Mouse (Mus musculus): ENCODE data around the gene Rerg. TPM values are rescaled to one million over a fixed set of nuclear protein-coding genes. Genes with fewer than 3 reads are reported as not detected.
A peak's percentile ranks its signal among the peaks of the same experiment; 100 is the strongest.

Gene Rerg
- polyA plus RNA-seq (2015; fragmentation: Nextera tagmentation; extraction: Ambion mirVana): 24.9 and 25.0 TPM in 2 replicates

DNA sequence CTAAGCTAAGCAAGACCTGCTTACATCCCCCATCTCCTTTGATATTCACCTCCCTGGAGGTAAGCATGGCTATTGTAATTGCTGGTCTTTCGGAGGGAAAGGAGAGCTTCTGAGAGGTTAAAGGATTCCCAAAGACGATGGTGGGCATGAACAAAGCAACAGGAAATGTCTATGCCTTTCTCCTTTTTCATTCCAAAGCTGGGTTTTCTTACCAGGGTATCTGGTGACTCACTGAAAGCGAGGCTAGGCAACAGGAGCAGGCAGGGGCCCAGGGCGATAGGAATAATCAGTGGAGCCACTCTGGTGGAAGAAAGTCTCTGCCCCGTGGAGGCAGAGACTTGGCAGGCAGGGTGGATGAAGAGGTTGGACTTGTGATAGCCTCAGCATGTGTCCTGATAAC lies at the start of gene Rerg:
Gene Rerg (minus strand): TSS at position 272 of the 400 bp plus-strand sequence.
- no peaks in the 10 kb centered on the region for H3K4me1 ChIP-seq (replicated peaks; ENCODE audit: control insufficient read depth, insufficient read depth, low read length)
- peak within 1 kb of the TSS; percentile 89 for H3K4me2 ChIP-seq (ENCODE audit: low read depth, low read length)
- H3K4me3 ChIP-seq (ENCODE audit: low read length): peak within 1 kb of the TSS; percentile 60
- no peaks in the 10 kb centered on the region for H3K27me3 ChIP-seq (ENCODE audit: control insufficient read depth, insufficient read depth, low read depth, low read length)
- H3K36me3 ChIP-seq (ENCODE audit: control insufficient read depth, insufficient read depth, low read length): no peaks in the 10 kb centered on the region
- no peaks in the 10 kb centered on the region for H3K9me3 ChIP-seq (ENCODE audit: control insufficient read depth, low read length)
- peak; percentile 6; the same call in 1 of the 2 replicates for ATAC-seq (ENCODE audit: low read depth)
- peak within 1 kb of the TSS; percentile 70 for H3K9ac ChIP-seq (ENCODE audit: low read length)
- 0 out of 2 replicates have a peak within 1 kb of the TSS, but pooled peaks have one; percentile 1 for H3K27ac ChIP-seq (ENCODE audit: low read length)
- 29% methylated on average over 5 of the region's 5 CpGs for WGBS

DNA sequence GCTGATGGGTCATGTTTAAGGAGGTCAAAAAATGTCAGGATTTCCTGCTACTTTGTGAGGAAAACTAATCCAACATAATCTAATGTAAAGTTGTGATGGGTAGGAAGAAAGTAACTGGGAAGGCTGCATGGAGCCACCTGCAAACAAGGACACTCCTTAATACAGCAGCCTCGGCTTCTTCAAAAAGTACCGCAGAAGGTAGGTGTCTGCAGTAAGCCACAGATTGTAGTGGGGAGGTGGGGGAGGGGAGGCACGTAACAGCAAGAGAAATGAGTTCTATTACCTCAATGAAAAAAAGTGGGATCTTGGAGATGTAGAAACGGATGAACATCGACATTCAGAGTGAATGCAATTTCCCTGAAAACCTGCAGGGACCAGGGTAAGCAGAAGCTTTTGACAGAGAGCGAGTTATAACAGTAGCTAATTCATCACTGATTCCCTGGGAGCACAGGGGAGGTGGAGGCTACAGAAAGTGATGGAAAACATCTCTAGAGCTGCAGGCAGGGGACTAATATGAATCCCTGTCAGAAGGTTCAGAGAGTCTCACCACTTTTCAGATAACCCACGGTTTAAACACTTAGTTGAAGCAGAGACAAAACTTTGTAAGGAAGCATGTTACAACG lies 47.7 kb upstream of the Rerg start:
- no peaks in the 10 kb centered on the region for H3K9me3 ChIP-seq (ENCODE audit: control insufficient read depth, low read length)
- no peak overlapping the region for H3K4me3 ChIP-seq (ENCODE audit: low read length)
- H3K36me3 ChIP-seq (ENCODE audit: control insufficient read depth, insufficient read depth, low read length): no peaks in the 10 kb centered on the region
- H3K9ac ChIP-seq (ENCODE audit: low read length): no peak overlapping the region
- H3K27ac ChIP-seq (ENCODE audit: low read length): no peak overlapping the region
- no peak overlapping the region for H3K4me2 ChIP-seq (ENCODE audit: low read depth, low read length)
- H3K4me1 ChIP-seq (replicated peaks; ENCODE audit: control insufficient read depth, insufficient read depth, low read length): no peaks in the 10 kb centered on the region
- 74% methylated on average over 8 of the region's 8 CpGs for WGBS
- H3K27me3 ChIP-seq (ENCODE audit: control insufficient read depth, insufficient read depth, low read depth, low read length): no peaks in the 10 kb centered on the region
- ATAC-seq (ENCODE audit: low read depth): no peak

DNA sequence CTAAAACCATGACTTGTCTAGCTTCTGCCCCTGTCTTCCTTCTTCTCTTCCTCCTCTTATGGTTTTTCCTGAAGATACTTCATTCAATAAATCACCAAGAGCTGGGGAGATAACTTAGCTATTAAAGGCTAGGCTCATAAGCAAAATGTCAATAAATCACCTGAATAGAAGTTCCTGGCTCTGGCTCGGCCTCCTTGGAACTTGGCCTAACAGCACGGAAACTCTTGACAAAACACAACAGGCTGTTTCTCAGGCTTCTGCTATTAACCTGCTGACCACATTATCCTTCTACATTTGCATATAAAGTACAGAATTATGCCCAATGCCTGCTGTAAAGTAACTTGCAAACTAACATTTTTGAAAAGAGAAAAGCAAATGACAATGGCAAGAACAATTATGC lies 41.1 kb upstream of the Rerg start:
- Histone ChIP-seq H3K4me2 (ENCODE audit: low read depth, low read length) (no peak overlapping the region), H3K36me3 (ENCODE audit: control insufficient read depth, insufficient read depth, low read length) (no peaks in the 10 kb centered on the region), H3K9ac (ENCODE audit: low read length) (no peak overlapping the region), H3K4me1 (replicated peaks; ENCODE audit: control insufficient read depth, insufficient read depth, low read length) (peaks cover 6% of the 10 kb centered on the region; the same call in 1 of the 2 replicates), H3K27ac (ENCODE audit: low read length) (no peak overlapping the region), H3K27me3 (ENCODE audit: control insufficient read depth, insufficient read depth, low read depth, low read length) (no peaks in the 10 kb centered on the region), H3K4me3 (ENCODE audit: low read length) (no peak overlapping the region), H3K9me3 (ENCODE audit: control insufficient read depth, low read length) (no peaks in the 10 kb centered on the region)
- no peak for ATAC-seq (ENCODE audit: low read depth)
- WGBS: 54% methylated on average over 2 of the region's 2 CpGs

DNA sequence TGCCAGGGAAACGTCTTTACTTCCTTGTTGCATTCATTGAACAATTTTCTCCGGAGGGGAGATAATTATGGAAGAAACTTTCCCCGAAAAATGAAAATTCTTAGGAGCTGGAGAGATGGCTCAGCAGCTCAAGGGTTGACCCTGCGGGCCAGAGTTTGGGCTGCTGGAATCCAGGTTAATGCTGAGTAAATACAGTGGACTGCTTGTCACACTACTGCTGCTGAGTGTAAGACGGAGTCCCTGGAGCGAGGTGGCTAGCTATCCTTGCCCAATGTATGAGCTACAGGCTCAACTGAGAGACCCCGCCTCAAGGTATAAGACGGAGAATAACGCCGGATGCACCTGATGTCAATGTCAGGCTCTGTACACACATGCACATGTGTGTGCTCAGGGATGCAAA lies 40.7 kb upstream of the Rerg start:
- no peak for ATAC-seq (ENCODE audit: low read depth)
- Histone ChIP-seq H3K27me3 (ENCODE audit: control insufficient read depth, insufficient read depth, low read depth, low read length) (no peaks in the 10 kb centered on the region), H3K4me1 (replicated peaks; ENCODE audit: control insufficient read depth, insufficient read depth, low read length) (peaks cover 6% of the 10 kb centered on the region; the same call in 1 of the 2 replicates), H3K4me2 (ENCODE audit: low read depth, low read length) (no peak overlapping the region), H3K27ac (ENCODE audit: low read length) (no peak overlapping the region), H3K9ac (ENCODE audit: low read length) (no peak overlapping the region), H3K4me3 (ENCODE audit: low read length) (no peak overlapping the region), H3K36me3 (ENCODE audit: control insufficient read depth, insufficient read depth, low read length) (no peaks in the 10 kb centered on the region), H3K9me3 (ENCODE audit: control insufficient read depth, low read length) (no peaks in the 10 kb centered on the region)
- 88% methylated on average over 10 of the region's 10 CpGs for WGBS

DNA sequence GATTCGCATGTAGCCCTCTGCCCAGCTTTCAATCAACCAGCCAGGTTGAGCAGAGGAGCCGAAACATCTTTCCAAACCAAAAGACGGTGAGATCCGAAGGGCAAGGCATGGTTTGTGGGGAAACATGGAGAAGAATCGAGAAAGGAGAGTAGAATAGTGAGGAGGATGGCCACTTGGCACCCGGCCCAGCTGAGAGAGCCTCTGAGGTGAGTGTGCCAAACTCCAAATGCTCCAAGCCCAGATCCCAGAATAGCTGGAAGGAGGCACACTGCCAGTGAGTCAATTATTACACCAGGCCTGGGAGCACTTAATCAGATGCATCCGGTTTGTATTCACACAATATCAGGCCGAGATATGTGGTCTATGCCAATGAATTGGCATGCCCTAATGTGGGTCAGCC lies 39.7 kb upstream of the Rerg start:
- Histone ChIP-seq H3K4me2 (ENCODE audit: low read depth, low read length) (no peak overlapping the region), H3K9ac (ENCODE audit: low read length) (no peak overlapping the region), H3K4me1 (replicated peaks; ENCODE audit: control insufficient read depth, insufficient read depth, low read length) (peaks cover 6% of the 10 kb centered on the region; the same call in 1 of the 2 replicates), H3K4me3 (ENCODE audit: low read length) (no peak overlapping the region), H3K9me3 (ENCODE audit: control insufficient read depth, low read length) (no peaks in the 10 kb centered on the region), H3K27me3 (ENCODE audit: control insufficient read depth, insufficient read depth, low read depth, low read length) (no peaks in the 10 kb centered on the region), H3K27ac (ENCODE audit: low read length) (no peak overlapping the region), H3K36me3 (ENCODE audit: control insufficient read depth, insufficient read depth, low read length) (no peaks in the 10 kb centered on the region)
- peak; percentile 69 for ATAC-seq (ENCODE audit: low read depth)
- WGBS: 63% methylated on average over 8 of the region's 8 CpGs

DNA sequence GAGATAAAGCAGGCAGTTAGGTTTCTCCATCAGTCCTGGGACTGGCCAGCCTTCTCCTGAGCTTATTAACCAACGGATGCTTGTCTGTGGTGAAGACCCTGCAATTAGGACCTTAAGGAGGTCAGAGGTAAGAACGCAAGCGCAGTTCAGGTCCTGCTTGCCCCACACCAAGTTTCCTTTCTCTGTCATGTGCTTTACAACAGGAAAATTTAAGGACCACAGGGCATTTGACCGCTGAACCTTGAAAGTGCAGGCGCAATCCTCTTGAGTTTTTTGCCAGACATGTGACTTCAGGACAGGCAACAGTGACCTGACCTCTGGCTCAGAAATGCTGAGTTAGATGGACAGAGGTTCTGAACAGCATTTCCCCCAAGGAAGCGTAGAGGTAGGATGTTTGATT lies 36.8 kb upstream of the Rerg start:
- peaks cover 6% of the 10 kb centered on the region; the same call in 1 of the 2 replicates for H3K4me1 ChIP-seq (replicated peaks; ENCODE audit: control insufficient read depth, insufficient read depth, low read length)
- H3K27ac ChIP-seq (ENCODE audit: low read length): no peak overlapping the region
- ATAC-seq (ENCODE audit: low read depth): no peak
- H3K9me3 ChIP-seq (ENCODE audit: control insufficient read depth, low read length): no peaks in the 10 kb centered on the region
- H3K4me3 ChIP-seq (ENCODE audit: low read length): no peak overlapping the region
- WGBS: 91% methylated on average over 6 of the region's 6 CpGs
- H3K27me3 ChIP-seq (ENCODE audit: control insufficient read depth, insufficient read depth, low read depth, low read length): no peaks in the 10 kb centered on the region
- no peak overlapping the region for H3K4me2 ChIP-seq (ENCODE audit: low read depth, low read length)
- no peak overlapping the region for H3K9ac ChIP-seq (ENCODE audit: low read length)
- H3K36me3 ChIP-seq (ENCODE audit: control insufficient read depth, insufficient read depth, low read length): no peaks in the 10 kb centered on the region

DNA sequence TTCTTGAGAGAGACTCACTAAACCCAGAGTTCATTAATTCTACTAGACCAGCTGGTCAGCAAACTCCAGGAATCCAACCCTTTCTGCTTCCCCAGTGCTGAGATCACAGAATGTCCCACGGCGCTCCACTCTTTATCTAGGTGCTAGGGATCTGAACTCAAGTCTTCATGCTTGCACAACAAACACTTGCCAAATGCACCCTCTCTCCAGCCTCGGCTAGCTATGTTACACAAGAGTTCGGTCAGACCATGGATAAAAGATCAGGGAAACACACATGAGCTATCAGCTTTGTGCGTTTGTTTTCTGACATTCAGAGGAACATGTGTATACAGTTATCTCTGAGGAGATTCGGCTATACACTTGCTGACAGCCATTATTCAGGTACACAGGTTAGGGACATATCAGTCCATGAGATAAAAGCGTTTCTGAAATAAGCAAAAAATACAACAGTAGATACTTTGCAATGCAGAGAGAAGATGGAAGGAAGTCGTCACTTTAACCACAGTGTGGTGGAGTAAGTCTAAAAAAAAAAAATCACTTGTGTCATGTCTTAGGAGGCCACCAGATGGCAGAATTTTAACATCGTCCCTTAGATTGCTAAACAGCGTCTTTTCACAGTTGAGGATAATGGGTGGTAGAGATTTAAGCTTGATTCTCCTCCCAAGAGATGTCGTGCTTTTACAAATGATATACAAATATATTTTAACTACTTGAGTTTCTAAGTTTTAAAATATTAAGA lies 35.5 kb upstream of the Rerg start:
- no peak overlapping the region for H3K9ac ChIP-seq (ENCODE audit: low read length)
- H3K9me3 ChIP-seq (ENCODE audit: control insufficient read depth, low read length): no peaks in the 10 kb centered on the region
- peaks cover 6% of the 10 kb centered on the region; the same call in 1 of the 2 replicates for H3K4me1 ChIP-seq (replicated peaks; ENCODE audit: control insufficient read depth, insufficient read depth, low read length)
- no peak overlapping the region for H3K4me2 ChIP-seq (ENCODE audit: low read depth, low read length)
- WGBS: 46% methylated on average over 11 of the region's 11 CpGs
- H3K36me3 ChIP-seq (ENCODE audit: control insufficient read depth, insufficient read depth, low read length): no peaks in the 10 kb centered on the region
- no peak overlapping the region for H3K27ac ChIP-seq (ENCODE audit: low read length)
- no peaks in the 10 kb centered on the region for H3K27me3 ChIP-seq (ENCODE audit: control insufficient read depth, insufficient read depth, low read depth, low read length)
- no peak for ATAC-seq (ENCODE audit: low read depth)
- no peak overlapping the region for H3K4me3 ChIP-seq (ENCODE audit: low read length)

DNA sequence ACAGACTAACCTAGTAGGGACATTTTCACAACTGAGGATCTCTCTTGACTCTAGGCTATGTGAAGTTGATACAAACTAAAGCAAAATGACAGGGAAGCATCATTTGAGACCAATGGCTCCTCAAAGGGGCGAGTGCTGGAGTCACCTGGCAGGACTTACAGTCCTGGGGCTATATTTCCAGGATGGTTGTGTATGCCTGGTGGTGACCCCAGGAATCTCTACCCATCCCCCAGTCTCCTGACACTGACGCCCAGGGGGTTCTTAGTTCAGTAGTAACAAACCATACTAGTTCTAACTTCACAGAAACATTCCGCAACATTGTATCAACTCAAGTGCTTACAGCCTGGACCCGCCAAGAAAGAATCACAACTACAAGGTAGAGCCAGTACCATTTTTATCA lies 32.4 kb upstream of the Rerg start:
- ATAC-seq (ENCODE audit: low read depth): no peak

DNA sequence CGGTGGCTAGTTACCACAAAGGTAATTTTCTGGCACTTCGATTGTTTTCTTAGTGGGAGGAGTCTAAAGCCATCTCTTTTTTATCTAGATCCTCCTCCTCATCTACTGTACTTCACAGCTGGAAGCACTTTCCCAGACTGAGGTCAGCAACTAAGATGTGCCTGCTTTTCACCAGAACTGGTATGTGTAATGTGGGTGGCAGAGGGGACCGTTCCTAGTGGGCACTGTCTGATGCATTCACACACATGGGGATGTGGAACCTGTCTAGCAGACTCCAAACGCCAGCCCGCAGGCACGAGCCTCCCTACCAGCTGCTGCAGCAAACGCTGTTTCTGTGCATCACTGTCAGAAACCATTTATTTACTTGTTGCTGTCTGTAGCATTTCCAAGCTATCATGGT lies 31.3 kb upstream of the Rerg start:
- ATAC-seq (ENCODE audit: low read depth): no peak
- H3K4me2 ChIP-seq (ENCODE audit: low read depth, low read length): no peak overlapping the region
- H3K27me3 ChIP-seq (ENCODE audit: control insufficient read depth, insufficient read depth, low read depth, low read length): no peaks in the 10 kb centered on the region
- no peak overlapping the region for H3K27ac ChIP-seq (ENCODE audit: low read length)
- H3K36me3 ChIP-seq (ENCODE audit: control insufficient read depth, insufficient read depth, low read length): no peaks in the 10 kb centered on the region
- no peak overlapping the region for H3K4me3 ChIP-seq (ENCODE audit: low read length)
- H3K9ac ChIP-seq (ENCODE audit: low read length): no peak overlapping the region
- no peaks in the 10 kb centered on the region for H3K9me3 ChIP-seq (ENCODE audit: control insufficient read depth, low read length)
- no peaks in the 10 kb centered on the region for H3K4me1 ChIP-seq (replicated peaks; ENCODE audit: control insufficient read depth, insufficient read depth, low read length)
- WGBS: 52% methylated on average over 7 of the region's 7 CpGs

More for the DNA sequence above, 32.4 kb upstream of the Rerg start:
- Histone ChIP-seq H3K9ac (ENCODE audit: low read length) (no peak overlapping the region), H3K36me3 (ENCODE audit: control insufficient read depth, insufficient read depth, low read length) (no peaks in the 10 kb centered on the region), H3K27me3 (ENCODE audit: control insufficient read depth, insufficient read depth, low read depth, low read length) (no peaks in the 10 kb centered on the region), H3K4me3 (ENCODE audit: low read length) (no peak overlapping the region), H3K9me3 (ENCODE audit: control insufficient read depth, low read length) (no peaks in the 10 kb centered on the region), H3K4me2 (ENCODE audit: low read depth, low read length) (no peak overlapping the region), H3K4me1 (replicated peaks; ENCODE audit: control insufficient read depth, insufficient read depth, low read length) (no peaks in the 10 kb centered on the region), H3K27ac (ENCODE audit: low read length) (no peak overlapping the region)
- 91% methylated on average over 4 of the region's 4 CpGs for WGBS

All from lung, embryonic 16.5 days (tissue).